Mouse (Mus musculus) B cell, adult 62 days (primary cell): ENCODE data around the gene Nr3c2. TPM values are rescaled to one million over a fixed set of nuclear protein-coding genes. Genes with fewer than 3 reads are reported as not detected.

Source experiments
- total RNA-seq: library from RNA; stranded (reverse); gene quantifications from 4 replicates; pipeline ENCODE4 v1.2.4, GENCODE M21; 2023

The Nr3c2 gene
- 2.7 to 6.3 TPM (median 3.5 TPM) in 4 replicates for total RNA-seq

GRCm38 (mm10) chr8:76899411-76900154, at the start of gene Nr3c2:
Gene Nr3c2, plus strand, starts transcription at chr8:76899442.

